Mouse (Mus musculus) cerebellum, adult (tissue): ENCODE measurements around the gene Arpc5.

ENCODE experiments used
- ATAC-seq: cut with Nextera tagmentation; 2 replicates; pipeline ENCODE4 v1.9.2; 2017; ENCODE audit warnings: mild to moderate bottlenecking, moderate library complexity, mixed read lengths; ENCODE audit not compliant: insufficient number of reproducible peaks, low FRiP score, low TSS enrichment

Gene Arpc5

DNA sequence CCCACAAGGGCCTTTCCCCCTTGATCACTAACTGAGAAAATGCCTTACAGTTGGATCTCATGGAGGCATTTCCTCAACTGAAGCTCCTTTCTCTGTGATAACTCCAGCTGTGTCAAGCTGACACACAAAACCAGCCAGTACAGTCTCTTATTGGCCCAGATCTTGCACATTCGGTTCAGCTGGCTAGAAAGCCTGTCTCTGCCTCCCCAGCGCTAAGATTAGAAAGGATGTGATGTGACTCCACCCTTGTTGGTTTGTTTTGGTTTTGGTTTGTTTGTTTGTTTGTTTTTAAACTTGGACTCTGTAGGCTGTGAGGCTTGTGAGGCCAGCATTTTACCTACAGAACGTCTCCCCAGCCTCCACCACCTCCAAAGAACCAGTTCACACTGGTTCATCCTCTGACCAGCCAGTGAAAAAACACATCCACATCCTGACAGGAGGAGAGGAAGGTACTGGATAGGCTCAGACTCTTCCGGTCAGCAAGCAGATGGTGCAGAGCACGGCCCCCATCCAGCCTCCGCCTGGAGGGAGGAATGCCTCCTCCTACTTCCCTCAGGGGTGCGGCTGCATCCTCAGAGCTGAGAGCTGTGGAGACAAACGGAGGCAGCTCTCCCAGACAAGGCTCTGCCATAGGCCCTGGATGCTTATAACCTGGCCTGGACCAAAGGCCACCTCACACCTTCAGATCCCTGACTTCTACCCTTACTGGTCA, 43.4 kb downstream of the Arpc5 start:
- peak; percentile 56; the same call in 1 of the 2 replicates for ATAC-seq

DNA sequence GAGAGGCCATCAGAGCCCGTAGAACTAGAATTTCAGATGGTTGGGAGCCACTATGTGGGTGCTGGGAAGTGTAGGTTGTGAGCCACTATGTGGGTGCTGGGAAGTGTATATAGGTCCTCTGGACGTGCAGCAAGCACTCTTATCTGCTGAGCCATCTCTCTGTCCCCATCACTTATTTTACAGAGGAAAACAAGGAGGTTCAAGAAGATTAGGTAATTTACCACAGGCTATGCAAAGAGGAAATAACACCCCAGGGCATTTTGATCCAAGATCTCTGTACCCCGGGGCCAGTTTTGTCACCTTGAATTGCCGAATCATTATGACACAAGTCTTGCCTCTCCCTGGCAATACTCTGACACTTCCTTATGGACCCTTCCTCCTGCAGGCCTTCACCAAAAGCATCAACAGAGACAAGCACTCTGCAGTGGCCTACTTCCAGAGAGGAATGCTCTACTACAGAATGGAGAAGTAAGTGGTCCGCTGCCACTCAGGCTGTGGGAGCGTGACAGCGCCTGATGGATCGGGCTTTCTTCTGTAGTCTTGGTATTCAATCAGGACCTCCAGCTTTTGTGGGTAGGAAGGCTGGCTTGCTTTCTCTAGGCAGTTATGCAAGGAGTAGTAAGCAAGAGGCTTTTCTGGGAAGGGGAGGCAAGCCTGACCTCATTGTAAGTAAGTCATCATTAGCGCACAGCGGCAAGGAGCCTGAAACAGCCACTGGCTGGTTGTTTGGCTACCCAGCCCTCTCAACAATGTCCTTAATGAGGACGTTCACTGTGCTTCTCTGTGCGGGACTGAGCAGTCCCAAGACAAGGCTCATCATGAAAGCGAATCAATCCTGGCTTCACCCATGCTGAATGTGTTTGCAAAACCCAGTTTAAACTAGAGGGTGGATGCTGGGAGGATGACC, 44.4 kb downstream of the Arpc5 start:
- no peak for ATAC-seq

- ATAC-seq, result peak; percentile 52
These were observed 48.9 kb downstream of the Arpc5 start for GRCm38 (mm10) chr1:152815265-152815701.

GRCm38 (mm10) chr1:152817027-152817769, 50.9 kb downstream of the Arpc5 start:
- ATAC-seq, result no peak

- ATAC-seq, result no peak
These were observed 51.5 kb downstream of the Arpc5 start for GRCm38 (mm10) chr1:152817794-152818193.

GRCm38 (mm10) chr1:152819558-152819957, 53.2 kb downstream of the Arpc5 start:
- no peak for ATAC-seq

- no peak for ATAC-seq
These were observed 54.8 kb downstream of the Arpc5 start for GRCm38 (mm10) chr1:152820911-152821695.

DNA sequence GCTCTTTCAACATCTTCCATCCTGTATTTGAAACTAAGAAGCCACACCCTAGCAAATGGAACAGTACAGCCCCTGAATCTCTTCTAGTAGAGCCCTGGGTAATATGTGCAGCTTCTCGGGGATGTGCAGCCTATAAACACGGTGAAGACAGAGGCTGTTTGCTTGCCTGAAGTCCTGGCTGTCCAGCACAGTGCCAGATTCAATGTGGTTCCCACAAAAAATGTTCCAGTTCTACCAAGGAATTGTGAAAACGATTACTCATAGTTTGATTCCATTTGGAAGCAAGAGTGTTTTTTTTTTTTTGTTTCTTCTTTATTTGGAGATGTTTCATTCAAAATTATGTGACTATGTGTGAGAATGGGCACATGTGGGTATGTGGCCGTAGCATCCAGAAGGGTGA, 55.4 kb downstream of the Arpc5 start:
- no peak for ATAC-seq

DNA sequence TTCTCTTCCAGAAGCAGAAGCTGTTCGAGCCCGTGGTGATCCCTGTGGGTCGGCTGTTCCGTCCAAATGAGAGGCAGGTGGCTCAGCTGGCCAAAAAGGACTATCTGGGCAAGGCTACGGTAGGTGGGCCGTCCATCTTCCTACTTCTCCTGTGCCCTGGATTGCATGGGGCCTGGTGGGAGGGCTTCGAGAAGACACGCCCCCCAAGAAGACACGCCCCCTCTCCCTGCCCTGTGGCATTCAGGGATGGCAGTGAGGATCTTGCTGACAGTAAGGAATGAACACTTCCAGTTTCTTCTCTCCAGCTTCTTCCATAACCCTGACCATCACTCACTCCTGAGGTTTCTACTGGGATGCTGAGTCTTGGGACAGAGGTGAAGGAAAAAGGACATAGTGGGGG, 57.9 kb downstream of the Arpc5 start:
- no peak for ATAC-seq
